Mouse (Mus musculus): ENCODE results near the gene Prdm15. TPM values are rescaled to one million over a fixed set of nuclear protein-coding genes. Genes with fewer than 3 reads are reported as not detected.

Prdm15 gene
- polyA plus RNA-seq, 1 experiment from 2014 or later, result 13.2 TPM

DNA sequence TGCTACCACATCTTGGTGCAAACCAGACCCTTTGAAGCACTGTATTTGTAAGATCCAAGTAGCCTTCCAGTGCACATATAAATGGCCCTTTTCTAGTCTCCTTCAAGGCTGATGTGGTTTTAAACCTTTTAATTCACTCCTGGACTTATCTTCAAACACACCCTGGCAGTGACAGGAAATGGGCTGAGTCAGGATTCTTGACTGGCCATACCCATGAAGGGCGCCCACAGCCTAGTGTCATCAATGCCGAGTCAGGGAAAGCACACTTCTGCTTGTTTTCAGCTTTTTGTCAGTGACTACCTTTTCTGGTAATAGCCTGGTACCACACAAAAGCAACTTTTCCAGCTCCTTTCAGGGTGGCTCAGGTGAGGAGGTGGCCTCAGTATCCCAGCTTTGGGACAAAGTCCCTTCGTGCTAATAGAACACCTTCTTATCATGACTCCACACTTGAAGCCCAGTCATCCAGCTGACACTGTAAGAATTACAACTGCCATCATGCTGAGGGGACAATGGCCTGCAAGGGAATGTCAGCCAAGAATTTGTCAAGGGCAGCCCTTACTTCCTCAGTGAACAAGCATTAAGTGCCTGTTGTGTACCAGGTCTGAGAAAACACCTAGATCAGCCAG lies 99.2 kb downstream of the Prdm15 start:
- Histone ChIP-seq H3K4me1 (ENCODE audit: control insufficient read depth, insufficient read depth, low read length) (no peaks in the 10 kb centered on the region), H3K27ac (replicated peaks; ENCODE audit: low read depth, low read length) (no peak overlapping the region), H3K9me3 (ENCODE audit: control insufficient read depth, low read length) (no peaks in the 10 kb centered on the region), H3K4me3 (ENCODE audit: low read depth, low read length) (no peak overlapping the region), H3K36me3 (ENCODE audit: control insufficient read depth, insufficient read depth, low read length) (no peaks in the 10 kb centered on the region), H3K9ac (ENCODE audit: low read length) (no peak overlapping the region), H3K4me2 (ENCODE audit: low read depth, severe bottlenecking) (no peak overlapping the region), H3K27me3 (ENCODE audit: control insufficient read depth, insufficient read depth, low read length) (no peaks in the 10 kb centered on the region)
- DNase-seq (ENCODE audit: low spot score), result no peak
- WGBS, result 86% methylated on average over 3 of the region's 3 CpGs
- no peak for ATAC-seq (ENCODE audit: insufficient number of reproducible peaks, low FRiP score, low TSS enrichment, low read depth)

DNA sequence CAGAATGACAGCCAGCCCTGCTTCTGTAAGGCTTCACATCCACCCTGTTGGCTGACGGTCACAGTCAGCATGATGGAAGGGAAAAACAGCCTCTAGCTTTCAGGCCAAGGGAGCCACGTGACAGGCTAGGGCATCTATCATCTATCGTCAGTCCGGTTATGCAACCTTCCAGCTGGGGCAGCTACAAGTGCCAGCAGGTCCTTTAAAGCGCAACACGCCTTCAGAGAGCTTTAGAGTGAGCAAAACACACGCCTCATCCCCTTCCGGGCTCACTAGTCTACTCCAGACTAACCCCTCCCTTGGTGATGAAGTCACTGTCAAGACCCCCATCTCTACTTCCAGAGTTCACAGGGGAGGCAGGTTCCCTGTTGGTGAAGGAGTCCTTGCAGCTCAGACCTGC lies 99.8 kb downstream of the Prdm15 start:
- H3K4me2 ChIP-seq (ENCODE audit: low read depth, severe bottlenecking), result no peak overlapping the region
- ATAC-seq (ENCODE audit: insufficient number of reproducible peaks, low FRiP score, low TSS enrichment, low read depth) (no peak), DNase-seq (ENCODE audit: low spot score) (peak; percentile 32)
- no peaks in the 10 kb centered on the region for H3K36me3 ChIP-seq (ENCODE audit: control insufficient read depth, insufficient read depth, low read length)
- no peak overlapping the region for H3K9ac ChIP-seq (ENCODE audit: low read length)
- H3K27ac ChIP-seq (replicated peaks; ENCODE audit: low read depth, low read length), result no peak overlapping the region
- H3K27me3 ChIP-seq (ENCODE audit: control insufficient read depth, insufficient read depth, low read length), result no peaks in the 10 kb centered on the region
- H3K4me3 ChIP-seq (ENCODE audit: low read depth, low read length), result no peak overlapping the region
- no peaks in the 10 kb centered on the region for H3K9me3 ChIP-seq (ENCODE audit: control insufficient read depth, low read length)
- H3K4me1 ChIP-seq (ENCODE audit: control insufficient read depth, insufficient read depth, low read length), result no peaks in the 10 kb centered on the region
- WGBS, result 76% methylated on average over 8 of the region's 8 CpGs

DNA sequence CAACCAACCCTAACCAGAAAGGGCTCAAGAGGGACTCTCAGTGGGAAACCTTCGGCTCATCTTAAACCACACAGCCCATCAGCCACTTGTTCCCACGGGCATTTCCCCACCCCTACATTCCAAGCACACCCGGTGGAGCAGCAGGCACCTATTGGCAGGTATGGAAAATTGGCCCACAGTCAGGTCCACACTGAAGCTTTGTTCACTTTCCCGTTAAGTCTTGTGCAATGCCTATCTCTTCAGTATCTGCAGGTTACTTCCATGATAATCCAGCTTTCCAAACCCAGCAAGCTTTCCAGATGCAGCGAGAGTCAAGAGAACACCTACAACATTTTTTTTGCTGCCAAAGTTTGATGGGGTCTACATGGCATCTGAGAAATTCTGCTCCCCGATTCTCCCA lies 103.2 kb downstream of the Prdm15 start:
- 90% methylated on average over 6 of the region's 6 CpGs for WGBS
- Histone ChIP-seq H3K4me1 (ENCODE audit: control insufficient read depth, insufficient read depth, low read length) (no peaks in the 10 kb centered on the region), H3K4me3 (ENCODE audit: low read depth, low read length) (no peak overlapping the region), H3K27me3 (ENCODE audit: control insufficient read depth, insufficient read depth, low read length) (no peaks in the 10 kb centered on the region), H3K4me2 (ENCODE audit: low read depth, severe bottlenecking) (no peak overlapping the region), H3K36me3 (ENCODE audit: control insufficient read depth, insufficient read depth, low read length) (no peaks in the 10 kb centered on the region), H3K9ac (ENCODE audit: low read length) (no peak overlapping the region), H3K9me3 (ENCODE audit: control insufficient read depth, low read length) (no peaks in the 10 kb centered on the region), H3K27ac (replicated peaks; ENCODE audit: low read depth, low read length) (no peak overlapping the region)
- no peak for DNase-seq (ENCODE audit: low spot score)
- ATAC-seq (ENCODE audit: insufficient number of reproducible peaks, low FRiP score, low TSS enrichment, low read depth), result no peak

Small RNA genes within 50 kb of the gene (microRNA-seq; reads per million reads assigned to microRNA genes)
- gene Mir6964, result not detected

Other genes starting within 250 kb of the Prdm15 start
- 0.40 and 0.44 TPM in 2 replicates for gene Tmprss2, start 240.7 kb downstream of the Prdm15 start, polyA plus RNA-seq (2014; fragmentation: Nextera tagmentation; extraction: Ambion mirVana)
- 3.8 and 4.0 TPM in 2 replicates for gene Ripk4, start 88.1 kb downstream of the Prdm15 start, polyA plus RNA-seq (2014; fragmentation: Nextera tagmentation; extraction: Ambion mirVana)
- 13.4 and 16.4 TPM in 2 replicates for gene C2cd2, start 110.7 kb upstream of the Prdm15 start, polyA plus RNA-seq (2014; fragmentation: Nextera tagmentation; extraction: Ambion mirVana)
- 15.9 and 16.2 TPM in 2 replicates for gene Zbtb21, start 110.8 kb upstream of the Prdm15 start, polyA plus RNA-seq (2014; fragmentation: Nextera tagmentation; extraction: Ambion mirVana)
- 19.2 and 20.6 TPM in 2 replicates for gene B230307C23Rik, start 145.5 kb upstream of the Prdm15 start, polyA plus RNA-seq (2014; fragmentation: Nextera tagmentation; extraction: Ambion mirVana)
- gene A630089N07Rik, start 230.6 kb upstream of the Prdm15 start, polyA plus RNA-seq (2014; fragmentation: Nextera tagmentation; extraction: Ambion mirVana), result 31.7 and 35.4 TPM in 2 replicates

Data from limb, embryonic 11.5 days (tissue).